Mouse (Mus musculus) lung, adult 18-20 months (tissue): ENCODE data around the gene Cenps.
A peak's percentile ranks its signal among the peaks of the same experiment; 100 is the strongest.
"Not testable (repeated sequence)": the region's sequence is repeated elsewhere in the genome, so short reads cannot be mapped to it uniquely, and the experiment has no call there.

Source experiments
- DNase-seq, 2 experiments: peaks; one replicate each; pipeline ENCODE4 v3.0.0; 2022; ENCODE audit warnings: mixed read lengths in 2 of 2

Gene Cenps

GRCm38 (mm10) chr4:149155711-149156110 lies 18.3 kb upstream of the Cenps start:
- peak; percentile 64 to 67 for DNase-seq

- no peak for DNase-seq
These were observed 17.4 kb upstream of the Cenps start for GRCm38 (mm10) chr4:149154859-149155258.

- no peak for DNase-seq
These were observed 13.3 kb upstream of the Cenps start for GRCm38 (mm10) chr4:149150721-149151120.

GRCm38 (mm10) chr4:149150256-149150655 lies 12.8 kb upstream of the Cenps start:
- DNase-seq: peak; percentile 31 to 42

- peak; percentile 23 to 46 for DNase-seq
These were observed 12.2 kb upstream of the Cenps start for GRCm38 (mm10) chr4:149149611-149150010.

GRCm38 (mm10) chr4:149149196-149149595 lies 11.8 kb upstream of the Cenps start:
- DNase-seq: no peak

- no peak for DNase-seq
These were observed 10.7 kb upstream of the Cenps start for GRCm38 (mm10) chr4:149148084-149148483.

GRCm38 (mm10) chr4:149147528-149147927 lies 10.1 kb upstream of the Cenps start:
- DNase-seq: no peak

GRCm38 (mm10) chr4:149145151-149145550 lies 7.7 kb upstream of the Cenps start:
- no peak for DNase-seq

GRCm38 (mm10) chr4:149144459-149144858 lies 7.0 kb upstream of the Cenps start:
- DNase-seq: peak; percentile 76 to 79

GRCm38 (mm10) chr4:149143594-149143993 lies 6.2 kb upstream of the Cenps start:
- no peak for DNase-seq

- no peak for DNase-seq
These were observed 1.1 kb upstream of the Cenps start for GRCm38 (mm10) chr4:149138515-149138914.

- no peak for DNase-seq
These were observed 1.1 kb downstream of the Cenps start for GRCm38 (mm10) chr4:149136116-149136850.

- no peak for DNase-seq
These were observed 4.0 kb downstream of the Cenps start for GRCm38 (mm10) chr4:149133395-149133794.

- peak in 1 of 2 experiments; percentile 25 for DNase-seq
These were observed 5.5 kb downstream of the Cenps start for GRCm38 (mm10) chr4:149131789-149132565.

GRCm38 (mm10) chr4:149131021-149131752 lies 6.2 kb downstream of the Cenps start:
- DNase-seq: no peak

GRCm38 (mm10) chr4:149128467-149128866 lies 9.0 kb downstream of the Cenps start:
- DNase-seq: no peak

GRCm38 (mm10) chr4:149126663-149127062 lies 10.8 kb downstream of the Cenps start, which contains the start of gene Cort:
Gene Cort (minus strand): TSS chr4:149126763.
- DNase-seq: no peak

- DNase-seq: no peak
These were observed 11.3 kb downstream of the Cenps start for GRCm38 (mm10) chr4:149126115-149126509.

- no peak for DNase-seq
These were observed 11.9 kb downstream of the Cenps start for GRCm38 (mm10) chr4:149125341-149126114.

GRCm38 (mm10) chr4:149123432-149123831 lies 14.0 kb downstream of the Cenps start:
- no peak for DNase-seq

- DNase-seq: not testable (repeated sequence)
These were observed 17.4 kb downstream of the Cenps start for GRCm38 (mm10) chr4:149119978-149120562.
